Mouse (Mus musculus) forebrain, embryonic 14.5 days (tissue): Measurements from ENCODE around the gene Tdrd9. TPM values are rescaled to one million over a fixed set of nuclear protein-coding genes. Genes with fewer than 3 reads are reported as not detected.

ENCODE experiments used
- ATAC-seq: fragments of 200-750 bp; cut with Nextera tagmentation; 2 replicates; pipeline ENCODE4 v1.8.0; 2017; ENCODE audit warnings: mild to moderate bottlenecking, moderate library complexity
- DNase-seq: peaks from one replicate; pipeline ENCODE4 v3.0.0-alpha.2; 2015; ENCODE audit warnings: low spot score
- H3K27ac ChIP-seq: fragments of 300-500 bp; sonication (generic); 2 replicates; pipeline ENCODE4 v1.5.1; 2014; ENCODE audit warnings: low read depth, mild to moderate bottlenecking, control low read depth, low read length, moderate library complexity
- H3K27me3 ChIP-seq: fragments of 300-500 bp; sonication (generic); replicated peaks from 2 replicates; pipeline ENCODE4 v1.6.1; 2014; ENCODE audit warnings: low read length, control low read depth, mixed read lengths; ENCODE audit not compliant: control insufficient read depth, insufficient read depth
- H3K36me3 ChIP-seq: fragments of 300-500 bp; sonication (generic); 2 replicates; pipeline ENCODE4 v1.6.1; 2014; ENCODE audit warnings: low read length, control low read depth; ENCODE audit not compliant: control insufficient read depth, insufficient read depth
- H3K4me1 ChIP-seq: fragments of 300-500 bp; sonication (generic); 2 replicates; pipeline ENCODE4 v1.6.1; 2014; ENCODE audit warnings: antibody characterized with exemption, low read length, control low read depth; ENCODE audit not compliant: control insufficient read depth, insufficient read depth
- H3K4me2 ChIP-seq: fragments of 300-500 bp; sonication (generic); 2 replicates; pipeline ENCODE4 v1.6.1; 2014; ENCODE audit warnings: mild to moderate bottlenecking, control low read depth, low read length
- H3K4me3 ChIP-seq: fragments of 300-500 bp; sonication (generic); 2 replicates; pipeline ENCODE4 v1.5.1; 2014; ENCODE audit warnings: low read depth, low read length, control low read depth
- H3K9ac ChIP-seq: fragments of 300-500 bp; sonication (generic); 2 replicates; pipeline ENCODE4 v1.6.1; 2014; ENCODE audit warnings: mild to moderate bottlenecking, low read length, control low read depth, moderate library complexity
- H3K9me3 ChIP-seq: fragments of 300-500 bp; sonication (generic); replicated peaks from 2 replicates; pipeline ENCODE4 v1.6.1; 2016; ENCODE audit warnings: low read length, control low read depth, mixed read lengths; ENCODE audit not compliant: control insufficient read depth
- WGBS: fragments of 180-500 bp; shearing (Covaris S2); extraction: QIAGEN DNeasy Blood & Tissue Kit; methylation state at CpG from one replicate; pipeline ENCODE4 v1.1.7; 2014; 5-methylcytosine and 5-hydroxymethylcytosine counted together
- polyA plus RNA-seq: library from polyadenylated mRNA; unstranded; fragments of >200 nt; fragmentation: Nextera tagmentation; extraction: Ambion mirVana; gene quantifications from 2 replicates; pipeline ENCODE4 v1.2.1, GENCODE M21; 2014

The Tdrd9 gene
- polyA plus RNA-seq, 1 experiment from 2014 or later = 0.19 TPM

GRCm38 (mm10) chr12:112082241-112082640 is 110.9 kb downstream of the Tdrd9 start:
- Histone ChIP-seq H3K4me3 (no peak overlapping the region), H3K4me2 (no peak overlapping the region), H3K9ac (no peak overlapping the region), H3K36me3 (no peaks in the 10 kb centered on the region), H3K4me1 (no peaks in the 10 kb centered on the region), H3K27me3 (no peaks in the 10 kb centered on the region), H3K9me3 (no peaks in the 10 kb centered on the region), H3K27ac (no peak overlapping the region)
- DNase-seq = no peak
- 41% methylated on average over 1 of the region's 1 CpGs for WGBS
- no peak for ATAC-seq

- no peaks in the 10 kb centered on the region for H3K27me3 ChIP-seq
- no peak overlapping the region for H3K4me3 ChIP-seq
- 81% methylated on average over 3 of the region's 3 CpGs for WGBS
- no peak for DNase-seq
- no peak overlapping the region for H3K27ac ChIP-seq
- ATAC-seq = no peak
- no peaks in the 10 kb centered on the region for H3K9me3 ChIP-seq
- H3K4me1 ChIP-seq = no peaks in the 10 kb centered on the region; the same call in 1 of the 2 replicates
- H3K36me3 ChIP-seq = no peaks in the 10 kb centered on the region
- no peak overlapping the region for H3K9ac ChIP-seq
- H3K4me2 ChIP-seq = no peak overlapping the region
Observed at GRCm38 (mm10) chr12:112086250-112086649, 114.9 kb downstream of the Tdrd9 start.

GRCm38 (mm10) chr12:112086726-112087125 is 115.4 kb downstream of the Tdrd9 start:
- DNase-seq = peak; percentile 12
- Histone ChIP-seq H3K4me1 (no peaks in the 10 kb centered on the region; the same call in 1 of the 2 replicates), H3K36me3 (no peaks in the 10 kb centered on the region), H3K4me2 (no peak overlapping the region), H3K27ac (no peak overlapping the region), H3K9ac (no peak overlapping the region), H3K4me3 (no peak overlapping the region), H3K9me3 (no peaks in the 10 kb centered on the region), H3K27me3 (no peaks in the 10 kb centered on the region)
- ATAC-seq = no peak
- WGBS = 76% methylated on average over 6 of the region's 6 CpGs

GRCm38 (mm10) chr12:112088609-112089324 is 117.4 kb downstream of the Tdrd9 start:
- Histone ChIP-seq H3K4me1 (no peaks in the 10 kb centered on the region; the same call in 1 of the 2 replicates), H3K27me3 (no peaks in the 10 kb centered on the region), H3K27ac (no peak overlapping the region), H3K4me3 (no peak overlapping the region), H3K4me2 (no peak overlapping the region), H3K9me3 (no peaks in the 10 kb centered on the region), H3K36me3 (no peaks in the 10 kb centered on the region), H3K9ac (no peak overlapping the region)
- ATAC-seq = no peak
- 77% methylated on average over 12 of the region's 12 CpGs for whole genome bisulfite sequencing
- DNase-seq = no peak

- WGBS = 6% methylated on average over 12 of the region's 12 CpGs
- Histone ChIP-seq H3K4me2 (no peak overlapping the region), H3K4me1 (no peaks in the 10 kb centered on the region; the same call in 1 of the 2 replicates), H3K27me3 (no peaks in the 10 kb centered on the region), H3K27ac (no peak overlapping the region), H3K9me3 (no peaks in the 10 kb centered on the region), H3K36me3 (no peaks in the 10 kb centered on the region), H3K9ac (no peak overlapping the region), H3K4me3 (no peak overlapping the region)
- DNase-seq (peak; percentile 89), ATAC-seq (peak; percentile 48; the same call in 1 of the 2 replicates)
Observed at GRCm38 (mm10) chr12:112091054-112091453, 119.7 kb downstream of the Tdrd9 start.

- H3K9me3 ChIP-seq = no peaks in the 10 kb centered on the region
- 87% methylated on average over 8 of the region's 8 CpGs for WGBS
- H3K4me2 ChIP-seq = no peak overlapping the region
- ATAC-seq (no peak), DNase-seq (no peak)
- H3K4me3 ChIP-seq = no peak overlapping the region
- H3K27me3 ChIP-seq = no peaks in the 10 kb centered on the region
- no peak overlapping the region for H3K27ac ChIP-seq
- no peak overlapping the region for H3K9ac ChIP-seq
- no peaks in the 10 kb centered on the region; the same call in 1 of the 2 replicates for H3K4me1 ChIP-seq
- H3K36me3 ChIP-seq = no peaks in the 10 kb centered on the region
Observed at GRCm38 (mm10) chr12:112094261-112094880, 123.0 kb downstream of the Tdrd9 start.

GRCm38 (mm10) chr12:112096051-112096732 is 124.8 kb downstream of the Tdrd9 start:
- ATAC-seq = no peak
- Histone ChIP-seq H3K27ac (no peak overlapping the region), H3K4me1 (no peaks in the 10 kb centered on the region), H3K36me3 (no peaks in the 10 kb centered on the region), H3K9me3 (no peaks in the 10 kb centered on the region), H3K27me3 (no peaks in the 10 kb centered on the region), H3K4me3 (no peak overlapping the region), H3K4me2 (no peak overlapping the region), H3K9ac (no peak overlapping the region)
- DNase-seq = no peak
- 81% methylated on average over 13 of the region's 13 CpGs for WGBS

GRCm38 (mm10) chr12:112096733-112097117 is 125.4 kb downstream of the Tdrd9 start:
- WGBS = 76% methylated on average over 8 of the region's 8 CpGs
- Histone ChIP-seq H3K4me1 (no peaks in the 10 kb centered on the region), H3K4me3 (no peak overlapping the region), H3K27ac (no peak overlapping the region), H3K36me3 (no peaks in the 10 kb centered on the region), H3K4me2 (no peak overlapping the region), H3K27me3 (no peaks in the 10 kb centered on the region), H3K9me3 (no peaks in the 10 kb centered on the region), H3K9ac (no peak overlapping the region)
- DNase-seq (no peak), ATAC-seq (no peak)

- no peak for ATAC-seq
- Histone ChIP-seq H3K36me3 (no peaks in the 10 kb centered on the region), H3K4me2 (no peak overlapping the region), H3K27ac (no peak overlapping the region), H3K4me1 (no peaks in the 10 kb centered on the region), H3K9me3 (no peaks in the 10 kb centered on the region), H3K27me3 (no peaks in the 10 kb centered on the region), H3K9ac (no peak overlapping the region), H3K4me3 (no peak overlapping the region)
- DNase-seq = no peak
- 47% methylated on average over 4 of the region's 4 CpGs for WGBS
Observed at GRCm38 (mm10) chr12:112100106-112100505, 128.7 kb downstream of the Tdrd9 start.
